Mouse (Mus musculus) kidney, embryonic 16.5 days (tissue): ENCODE results near the gene Tbx15. TPM values are rescaled to one million over a fixed set of nuclear protein-coding genes. Genes with fewer than 3 reads are reported as not detected.
A peak's percentile ranks its signal among the peaks of the same experiment; 100 is the strongest.

Experiments
- ATAC-seq: fragments of 200-750 bp; cut with Nextera tagmentation; 2 replicates; pipeline ENCODE4 v1.8.0; 2017; ENCODE audit warnings: moderate TSS enrichment; ENCODE audit not compliant: low FRiP score, low TSS enrichment
- H3K27ac ChIP-seq: fragments of 300-500 bp; sonication (generic); 2 replicates; pipeline ENCODE4 v1.5.1; 2014; ENCODE audit warnings: low read length
- H3K27me3 ChIP-seq: fragments of 300-500 bp; sonication (generic); 2 replicates; pipeline ENCODE4 v1.6.1; 2014; ENCODE audit warnings: low read length, control low read depth, mixed read lengths; ENCODE audit not compliant: insufficient read depth
- H3K36me3 ChIP-seq: fragments of 300-500 bp; sonication (generic); 2 replicates; pipeline ENCODE4 v1.6.1; 2014; ENCODE audit warnings: low read length, control low read depth, mixed read lengths; ENCODE audit not compliant: insufficient read depth
- H3K4me1 ChIP-seq: fragments of 300-500 bp; sonication (generic); 2 replicates; pipeline ENCODE4 v1.6.1; 2014; ENCODE audit warnings: low read length, control low read depth, mixed read lengths; ENCODE audit not compliant: insufficient read depth
- H3K4me2 ChIP-seq: fragments of 300-500 bp; sonication (generic); replicated peaks from 2 replicates; pipeline ENCODE4 v1.6.1; 2014; ENCODE audit warnings: low read depth, low read length
- H3K4me3 ChIP-seq: fragments of 300-500 bp; sonication (generic); 2 replicates; pipeline ENCODE4 v1.5.1; 2014; ENCODE audit warnings: mild to moderate bottlenecking, low read length
- H3K9ac ChIP-seq: fragments of 300-500 bp; sonication (generic); replicated peaks from 2 replicates; pipeline ENCODE4 v1.6.1; 2014; ENCODE audit warnings: low read length
- H3K9me3 ChIP-seq: fragments of 300-500 bp; sonication (generic); 2 replicates; pipeline ENCODE4 v1.6.1; 2016; ENCODE audit warnings: low read length, control low read depth
- WGBS: fragments of 180-500 bp; shearing (Covaris S2); extraction: QIAGEN DNeasy Blood & Tissue Kit; methylation state at CpG from one replicate; pipeline ENCODE4 v1.1.7; 2014; 5-methylcytosine and 5-hydroxymethylcytosine counted together
- polyA plus RNA-seq: library from polyadenylated mRNA; unstranded; fragments of >200 nt; fragmentation: Nextera tagmentation; extraction: Ambion mirVana; gene quantifications from 2 replicates; pipeline ENCODE4 v1.2.1, GENCODE M21; 2015

Gene Tbx15
- polyA plus RNA-seq = 0.09 and 0.19 TPM in 2 replicates

- H3K9me3 ChIP-seq = no peaks in the 10 kb centered on the region
- no peaks in the 10 kb centered on the region for H3K36me3 ChIP-seq
- H3K4me2 ChIP-seq = peak within 1 kb of the TSS; percentile 42
- 2% methylated on average over 17 of the region's 20 CpGs for WGBS
- H3K27me3 ChIP-seq = peaks cover 95% of the 10 kb centered on the region
- H3K9ac ChIP-seq = no peak within 1 kb of the TSS
- H3K4me1 ChIP-seq = peaks cover 14% of the 10 kb centered on the region; the same call in 1 of the 2 replicates
- H3K4me3 ChIP-seq = peak within 1 kb of the TSS; percentile 32
- no peak within 1 kb of the TSS for H3K27ac ChIP-seq
- ATAC-seq = 0 out of 2 replicates have a peak, but pooled peaks have one; percentile 42
These were observed at the start of gene Tbx15 for GRCm38 (mm10) chr3:99240213-99240720. TSS of gene Tbx15 (plus strand) at chr3:99240381.

- Histone ChIP-seq H3K27me3 (no peaks in the 10 kb centered on the region), H3K4me2 (no peak overlapping the region), H3K4me1 (no peaks in the 10 kb centered on the region), H3K27ac (no peak overlapping the region), H3K4me3 (no peak overlapping the region), H3K9me3 (no peaks in the 10 kb centered on the region), H3K36me3 (no peaks in the 10 kb centered on the region), H3K9ac (no peak overlapping the region)
- 87% methylated on average over 4 of the region's 4 CpGs for WGBS
- no peak for ATAC-seq
These were observed 46.6 kb upstream of the Tbx15 start for GRCm38 (mm10) chr3:99193576-99193975.

GRCm38 (mm10) chr3:99203331-99203730, 36.9 kb upstream of the Tbx15 start:
- H3K27me3 ChIP-seq = no peaks in the 10 kb centered on the region
- H3K4me1 ChIP-seq = no peaks in the 10 kb centered on the region
- H3K9ac ChIP-seq = no peak overlapping the region
- no peaks in the 10 kb centered on the region for H3K9me3 ChIP-seq
- no peak overlapping the region for H3K4me2 ChIP-seq
- no peak overlapping the region for H3K27ac ChIP-seq
- no peak for ATAC-seq
- 0 out of 2 replicates have a peak, but pooled peaks cover 7% of the 10 kb centered on the region for H3K36me3 ChIP-seq
- H3K4me3 ChIP-seq = no peak overlapping the region

- H3K27ac ChIP-seq = no peak overlapping the region
- H3K27me3 ChIP-seq = no peaks in the 10 kb centered on the region
- WGBS = 22% methylated on average over 1 of the region's 1 CpGs
- H3K4me1 ChIP-seq = peaks cover 6% of the 10 kb centered on the region; the same call in 1 of the 2 replicates
- H3K4me3 ChIP-seq = no peak overlapping the region
- H3K36me3 ChIP-seq = no peaks in the 10 kb centered on the region
- H3K4me2 ChIP-seq = no peak overlapping the region
- no peak overlapping the region for H3K9ac ChIP-seq
- no peaks in the 10 kb centered on the region for H3K9me3 ChIP-seq
- ATAC-seq = no peak
These were observed 31.8 kb upstream of the Tbx15 start for GRCm38 (mm10) chr3:99208416-99208815.

- no peak overlapping the region for H3K9ac ChIP-seq
- H3K4me1 ChIP-seq = peaks cover 6% of the 10 kb centered on the region; the same call in 1 of the 2 replicates
- H3K27me3 ChIP-seq = no peaks in the 10 kb centered on the region
- H3K27ac ChIP-seq = no peak overlapping the region
- no peak overlapping the region for H3K4me2 ChIP-seq
- 27% methylated on average over 14 of the region's 14 CpGs for WGBS
- no peak for ATAC-seq
- H3K4me3 ChIP-seq = no peak overlapping the region
- peaks cover 4% of the 10 kb centered on the region; the same call in 1 of the 2 replicates for H3K36me3 ChIP-seq
- no peaks in the 10 kb centered on the region for H3K9me3 ChIP-seq
These were observed 29.0 kb upstream of the Tbx15 start for GRCm38 (mm10) chr3:99211105-99211698.

GRCm38 (mm10) chr3:99227807-99228206, 12.4 kb upstream of the Tbx15 start:
- Histone ChIP-seq H3K4me2 (no peak overlapping the region), H3K4me3 (no peak overlapping the region), H3K9ac (no peak overlapping the region), H3K4me1 (no peaks in the 10 kb centered on the region), H3K36me3 (no peaks in the 10 kb centered on the region), H3K27me3 (peaks cover 5% of the 10 kb centered on the region; the same call in 1 of the 2 replicates), H3K9me3 (no peaks in the 10 kb centered on the region), H3K27ac (no peak overlapping the region)
- no peak for ATAC-seq
- 80% methylated on average over 2 of the region's 2 CpGs for WGBS

- no peak for ATAC-seq
- WGBS = 2% methylated on average over 20 of the region's 20 CpGs
- H3K27ac ChIP-seq = no peak overlapping the region
- H3K4me3 ChIP-seq = peak overlapping the region; percentile 23; the same call in 1 of the 2 replicates
- H3K9ac ChIP-seq = no peak overlapping the region
- H3K4me1 ChIP-seq = peaks cover 4% of the 10 kb centered on the region; the same call in 1 of the 2 replicates
- H3K4me2 ChIP-seq = peak overlapping the region; percentile 41
- H3K9me3 ChIP-seq = no peaks in the 10 kb centered on the region
- H3K27me3 ChIP-seq = peaks cover 56% of the 10 kb centered on the region
- no peaks in the 10 kb centered on the region for H3K36me3 ChIP-seq
These were observed 6.5 kb upstream of the Tbx15 start for GRCm38 (mm10) chr3:99233393-99234318.

GRCm38 (mm10) chr3:99234319-99234869, 5.8 kb upstream of the Tbx15 start:
- H3K4me2 ChIP-seq = peak overlapping the region; percentile 41
- H3K4me1 ChIP-seq = peaks cover 4% of the 10 kb centered on the region; the same call in 1 of the 2 replicates
- H3K9ac ChIP-seq = no peak overlapping the region
- H3K27me3 ChIP-seq = peaks cover 63% of the 10 kb centered on the region
- 3% methylated on average over 17 of the region's 17 CpGs for WGBS
- H3K4me3 ChIP-seq = peak overlapping the region; percentile 23; the same call in 1 of the 2 replicates
- no peaks in the 10 kb centered on the region for H3K9me3 ChIP-seq
- no peak overlapping the region for H3K27ac ChIP-seq
- H3K36me3 ChIP-seq = no peaks in the 10 kb centered on the region
- peak; percentile 64 for ATAC-seq

- H3K27me3 ChIP-seq = peaks cover 72% of the 10 kb centered on the region
- H3K36me3 ChIP-seq = no peaks in the 10 kb centered on the region
- ATAC-seq = no peak
- H3K4me1 ChIP-seq = peaks cover 5% of the 10 kb centered on the region; the same call in 1 of the 2 replicates
- no peak overlapping the region for H3K9ac ChIP-seq
- under 1% methylated on average over 23 of the region's 23 CpGs for WGBS
- no peak overlapping the region for H3K4me3 ChIP-seq
- H3K27ac ChIP-seq = no peak overlapping the region
- no peaks in the 10 kb centered on the region for H3K9me3 ChIP-seq
- no peak overlapping the region for H3K4me2 ChIP-seq
These were observed 4.9 kb upstream of the Tbx15 start for GRCm38 (mm10) chr3:99235116-99235803.
